Mouse (Mus musculus): ENCODE data around the gene Slc9a5. TPM values are rescaled to one million over a fixed set of nuclear protein-coding genes. Genes with fewer than 3 reads are reported as not detected.
A peak's percentile ranks its signal among the peaks of the same experiment; 100 is the strongest.

The Slc9a5 gene
- 1 to 10 TPM; 1.5 to 2.6 TPM for total RNA-seq (2021)
- long read RNA-seq, experiment 1, partial matches to known transcripts, result 0 of 1 reads
- long read RNA-seq, experiment 1, other reads (novel, unspliced or antisense), result 1 of 1 reads
- long read RNA-seq, experiment 2, partial matches to known transcripts, result 1 of 2 reads
- long read RNA-seq, experiment 2, other reads (novel, unspliced or antisense), result 1 of 2 reads

GRCm38 (mm10) chr8:105348450-105349095 is at the start of gene Slc9a5:
TSS of gene Slc9a5 (plus strand) at chr8:105348843.
- peak; percentile 61 for DNase-seq

DNA sequence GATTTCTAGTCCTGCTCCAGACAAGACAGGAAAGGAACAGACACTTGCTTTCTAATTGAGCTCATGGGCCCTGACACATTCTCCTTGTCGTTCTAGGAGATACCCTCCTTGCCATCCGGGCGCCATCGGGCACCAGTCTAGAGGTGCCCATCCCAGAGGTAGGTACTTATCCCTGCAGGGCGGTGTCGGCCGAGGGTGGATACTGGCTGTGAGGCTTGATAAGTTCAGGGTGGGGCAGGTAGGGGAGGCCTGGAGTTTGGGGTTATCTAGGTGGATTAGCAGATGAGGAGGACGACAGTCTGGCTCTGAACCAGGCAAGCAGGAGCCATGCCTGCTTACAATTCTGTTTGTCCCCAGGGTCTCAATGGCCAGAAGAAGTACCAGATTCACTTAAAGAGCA is 48.7 kb upstream of the Slc9a5 start:
- DNase-seq, result no peak

GRCm38 (mm10) chr8:105303396-105303795 is 45.2 kb upstream of the Slc9a5 start:
- DNase-seq, result no peak

DNA sequence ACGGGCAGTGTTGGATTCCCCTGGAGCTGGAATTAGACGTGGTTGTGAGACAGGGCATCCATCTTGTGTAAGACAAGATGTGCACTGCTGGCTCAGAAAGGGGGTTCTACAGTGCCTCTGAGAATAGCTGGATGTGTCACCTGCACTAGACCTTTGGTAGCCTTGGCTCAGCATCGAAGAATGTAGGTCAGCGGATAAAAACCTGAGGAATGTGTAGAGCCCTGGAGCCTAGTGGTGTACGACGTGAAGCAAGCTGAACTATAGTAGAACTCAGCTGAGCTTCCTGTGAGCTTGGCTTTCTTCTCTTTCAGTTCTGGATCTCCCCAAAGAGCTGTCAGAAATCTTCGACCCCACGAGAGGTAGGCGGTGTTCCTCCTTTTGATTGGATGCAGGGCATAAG is 44.8 kb upstream of the Slc9a5 start:
- DNase-seq, result no peak

DNA sequence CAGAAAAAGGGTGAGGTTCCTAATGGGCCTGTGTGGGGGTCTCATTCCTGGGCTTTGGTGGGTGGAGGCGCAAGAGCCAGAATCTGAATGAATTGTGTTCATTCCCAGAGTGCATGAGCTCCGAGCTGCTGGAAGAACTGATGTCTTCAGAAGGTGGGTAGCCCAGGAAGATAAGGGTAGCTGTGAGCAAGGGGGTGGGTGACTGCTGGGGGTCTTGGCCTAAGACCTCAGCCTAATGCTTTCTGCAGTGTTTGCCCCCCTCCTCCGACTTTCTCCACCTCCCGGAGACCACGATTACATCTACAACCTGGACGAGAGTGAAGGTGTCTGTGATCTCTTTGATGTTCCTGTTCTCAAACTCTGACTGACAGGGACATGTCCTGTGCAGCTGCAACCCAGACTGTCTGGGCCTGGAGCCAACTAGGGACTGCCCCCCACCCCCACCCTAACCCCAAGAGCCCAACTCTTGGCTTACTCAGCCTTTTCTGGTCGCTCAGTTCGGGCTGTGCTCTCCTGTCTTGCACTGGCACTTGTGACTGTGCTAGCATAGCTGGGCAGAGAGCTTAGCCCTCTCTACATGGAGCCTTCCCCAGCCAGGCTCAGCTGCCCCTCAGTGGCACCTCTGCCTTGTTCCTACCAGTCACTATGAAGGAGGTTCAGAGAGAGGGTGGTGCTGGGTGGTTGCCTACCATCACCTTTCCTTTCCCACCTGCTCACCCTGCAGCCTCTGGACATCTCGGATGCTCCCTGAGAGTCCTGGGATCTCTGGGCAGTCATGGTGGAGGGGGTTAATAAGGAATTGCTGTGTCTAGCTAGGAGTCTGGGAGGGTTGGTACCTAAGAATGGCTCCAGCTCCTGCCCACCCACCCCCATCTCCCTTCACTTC is 44.1 kb upstream of the Slc9a5 start:
- peak; percentile 32 for DNase-seq

DNA sequence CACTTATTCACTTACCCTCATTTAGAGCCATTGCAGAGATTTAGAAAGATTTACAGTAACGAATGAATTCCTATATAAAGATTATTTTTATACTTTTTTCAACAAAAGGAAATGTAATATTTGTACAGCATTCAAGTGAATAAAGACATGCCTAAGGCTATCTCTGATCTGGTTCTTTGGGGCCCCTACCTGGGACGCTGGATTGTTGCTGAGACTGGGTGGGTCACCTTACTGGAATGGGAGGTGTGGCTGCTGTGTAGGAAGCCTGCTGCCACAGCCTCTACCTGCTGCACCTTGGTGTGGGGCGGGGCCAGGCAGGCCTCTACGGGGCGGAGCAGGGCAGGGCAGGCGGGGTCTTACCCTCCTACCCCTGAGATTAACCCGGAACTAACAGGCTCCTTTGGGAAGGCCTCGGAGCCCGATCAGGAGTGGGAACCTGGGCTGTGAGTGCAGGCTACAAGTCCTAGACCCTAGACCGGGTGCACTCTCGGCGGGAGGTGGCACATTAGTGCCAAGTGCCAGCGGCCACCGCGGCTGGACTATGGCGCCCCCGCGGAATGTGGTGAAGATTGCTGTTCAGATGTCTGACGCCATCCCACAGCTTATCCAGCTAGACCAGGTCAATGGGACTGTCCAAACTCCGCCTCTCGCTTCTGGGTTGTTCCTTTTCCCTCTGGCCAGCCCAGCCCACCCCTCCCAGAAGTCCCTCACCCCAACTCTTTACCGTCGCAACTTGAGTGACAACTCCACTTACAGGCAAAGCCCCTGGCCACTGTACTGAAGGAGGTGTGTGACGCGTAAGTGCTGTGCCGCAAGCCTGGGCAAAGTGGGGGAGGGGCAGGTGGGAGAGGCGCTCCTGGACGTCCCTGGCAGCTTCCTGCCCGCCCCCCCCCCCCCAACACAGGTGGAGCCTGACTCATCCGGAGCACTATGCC is 43.2 kb upstream of the Slc9a5 start, which contains the start of gene Elmo3:
TSS of gene Elmo3 (plus strand) at position 391 of the 935 bp plus-strand sequence.
- peak; percentile 74 for DNase-seq

DNA sequence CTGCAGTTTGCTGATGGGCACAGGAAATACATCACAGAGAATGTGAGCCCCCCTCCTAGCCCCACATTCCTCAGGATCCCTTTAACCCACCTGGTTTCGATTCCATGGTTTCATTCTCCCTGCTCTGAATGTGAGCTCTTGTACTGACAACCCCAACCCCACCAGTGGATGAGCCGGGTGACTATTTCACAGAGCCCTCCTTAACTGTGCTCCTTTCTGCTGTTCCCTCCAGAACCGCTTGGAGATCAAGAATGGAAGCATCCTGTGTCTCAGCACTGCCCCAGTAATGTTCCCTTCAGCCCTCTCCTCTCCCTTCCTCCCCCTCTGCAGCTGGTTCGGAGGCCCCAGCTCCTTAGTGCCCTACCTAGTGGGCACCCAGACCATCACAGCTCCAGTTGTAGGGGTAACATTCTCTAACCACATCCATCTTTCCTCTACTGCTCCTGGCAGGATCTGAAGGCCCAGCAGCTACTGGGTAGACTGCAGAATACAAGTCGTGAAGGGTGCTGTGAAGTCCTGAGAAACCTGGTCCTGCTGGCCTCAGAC is 42.4 kb upstream of the Slc9a5 start:
- DNase-seq, result no peak

GRCm38 (mm10) chr8:105307670-105308069 is 41.0 kb upstream of the Slc9a5 start:
- no peak for DNase-seq

- no peak for DNase-seq
Observed at GRCm38 (mm10) chr8:105308428-105308827, 40.2 kb upstream of the Slc9a5 start.

DNA sequence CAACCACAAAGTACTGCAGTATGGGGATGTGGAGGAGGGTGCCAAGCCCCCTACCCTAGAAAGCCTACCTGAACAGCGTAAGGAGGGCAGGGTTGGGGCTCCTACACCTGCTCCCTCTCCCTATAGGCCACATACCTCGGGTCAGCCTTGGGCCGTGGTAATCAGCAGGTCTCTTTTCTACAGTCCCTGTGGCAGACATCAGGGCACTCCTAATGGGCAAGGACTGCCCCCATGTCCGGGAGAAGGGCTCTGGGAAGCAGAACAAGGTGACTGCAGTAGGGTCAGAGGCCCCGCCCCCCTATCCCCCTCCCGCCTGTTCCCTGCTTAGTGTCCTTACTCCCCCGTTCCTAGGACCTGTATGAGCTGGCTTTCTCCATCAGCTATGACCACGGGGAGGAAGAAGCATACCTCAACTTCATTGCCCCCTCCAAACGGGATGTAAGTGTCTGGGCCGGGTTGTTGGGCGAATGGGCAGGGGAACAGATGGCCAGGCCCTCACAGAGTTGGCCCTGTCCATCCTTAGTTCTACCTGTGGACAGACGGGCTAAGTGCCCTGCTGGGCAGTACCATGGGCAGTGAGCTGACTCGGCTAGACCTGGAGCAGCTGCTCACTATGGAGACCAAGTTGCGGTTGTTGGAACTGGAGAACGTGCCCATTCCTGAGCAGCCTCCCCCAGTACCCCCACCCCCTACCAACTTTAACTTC is 39.3 kb upstream of the Slc9a5 start:
- no peak for DNase-seq

DNA sequence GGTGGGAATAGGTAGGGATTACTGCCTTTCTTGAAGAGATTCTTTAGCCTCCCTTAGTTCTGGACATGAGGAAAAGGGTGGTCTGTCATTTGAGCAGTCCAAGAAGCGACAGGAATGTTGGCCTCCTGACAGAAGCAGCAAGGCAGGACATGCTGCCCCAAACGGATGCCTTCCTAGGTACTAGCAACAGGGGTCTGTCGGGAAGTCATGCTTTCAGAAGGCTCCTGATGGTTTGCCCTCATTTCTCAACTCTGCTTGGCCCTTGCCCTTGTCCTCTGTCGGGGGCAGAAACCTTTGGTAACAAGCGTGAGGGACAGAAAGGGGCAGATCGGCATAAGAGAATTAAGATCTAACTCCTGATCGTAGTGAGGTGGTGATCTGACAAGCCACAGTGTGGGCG is 38.5 kb upstream of the Slc9a5 start:
- DNase-seq, result no peak

- no peak for DNase-seq
Observed at GRCm38 (mm10) chr8:105311718-105312117, 36.9 kb upstream of the Slc9a5 start.

- no peak for DNase-seq
Observed at GRCm38 (mm10) chr8:105312891-105313481, 35.7 kb upstream of the Slc9a5 start.

GRCm38 (mm10) chr8:105313622-105314402 is 34.8 kb upstream of the Slc9a5 start:
- no peak for DNase-seq

DNA sequence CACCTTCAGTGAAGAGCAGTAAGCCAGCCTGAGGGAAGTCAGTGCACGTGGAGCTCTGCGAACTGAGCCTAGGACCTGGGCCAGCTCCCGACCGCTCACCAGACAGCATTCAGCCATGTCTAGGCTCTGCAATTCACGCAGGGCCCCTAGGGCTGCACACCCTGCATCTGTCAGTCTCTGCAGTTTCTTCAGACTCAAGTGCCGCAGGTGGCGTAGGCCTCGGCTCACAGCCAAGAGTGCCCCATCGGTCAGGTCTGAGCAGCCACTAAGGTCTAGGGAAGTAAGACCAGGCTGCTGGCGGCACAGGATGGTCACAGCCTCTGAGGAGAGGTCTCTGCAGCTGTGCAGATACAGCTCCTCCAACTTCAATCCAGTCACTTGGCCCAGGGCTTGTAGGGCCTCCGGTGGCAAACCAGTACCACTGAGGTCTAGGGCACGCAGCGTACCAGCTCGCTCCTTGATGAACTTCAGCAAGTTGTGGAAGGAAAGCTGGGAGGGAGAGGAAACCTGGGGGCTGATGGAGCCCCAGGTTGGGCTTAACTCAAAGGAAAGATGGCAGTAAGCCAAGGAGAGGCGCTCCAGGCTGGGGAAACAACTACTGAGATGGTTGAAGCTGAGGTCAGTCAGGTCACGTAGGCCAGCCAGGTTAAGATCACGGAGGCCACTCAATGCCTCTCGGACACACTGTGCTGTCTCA is 33.4 kb upstream of the Slc9a5 start:
- DNase-seq, result no peak

GRCm38 (mm10) chr8:105317941-105318340 is 30.7 kb upstream of the Slc9a5 start:
- DNase-seq, result peak; percentile 26

DNA sequence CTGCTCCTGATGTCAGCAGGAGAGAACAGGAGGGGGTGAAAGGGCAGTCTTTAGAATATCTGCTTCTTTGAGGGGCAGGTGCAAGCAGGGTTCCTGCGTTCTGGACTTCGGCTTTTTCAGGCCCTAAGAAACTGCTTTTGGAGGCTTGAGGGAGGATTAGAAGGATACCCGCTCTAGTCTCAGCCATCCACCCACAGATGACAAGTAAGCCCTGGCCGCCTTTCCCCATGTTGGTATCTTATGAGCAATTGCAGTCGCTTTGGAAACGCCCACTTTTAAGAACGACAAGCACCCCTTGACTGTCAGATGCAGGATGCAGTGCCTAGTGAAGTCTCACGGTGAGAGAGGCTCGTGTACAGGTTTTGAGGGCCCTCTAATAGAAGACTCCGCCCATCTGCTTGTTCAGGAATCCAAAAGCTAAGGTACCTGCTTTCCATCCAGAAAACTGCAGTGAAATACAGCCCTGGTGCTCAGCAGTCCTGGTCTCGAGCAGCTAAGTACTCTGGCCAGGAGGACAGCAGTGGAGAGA is 29.9 kb upstream of the Slc9a5 start:
- DNase-seq, result no peak

DNA sequence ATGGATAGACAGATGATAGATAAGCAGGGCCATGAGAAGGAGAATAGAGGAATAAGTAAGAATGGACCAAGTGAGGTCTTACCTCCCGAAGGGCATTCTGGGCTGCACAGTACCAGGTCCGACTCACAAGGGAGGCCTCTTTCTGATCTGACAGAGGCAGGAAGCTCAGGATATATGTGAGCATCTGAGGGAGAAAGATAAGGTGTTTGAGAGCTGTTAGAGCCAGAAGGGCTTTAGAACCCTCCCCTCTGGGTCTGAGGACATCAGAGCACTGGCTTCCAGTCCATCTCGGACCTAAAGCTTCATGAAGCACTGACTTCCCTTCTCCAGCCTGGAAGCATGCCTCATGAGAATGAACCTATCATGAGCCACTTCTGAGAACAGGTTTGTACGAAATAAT is 25.5 kb upstream of the Slc9a5 start:
- no peak for DNase-seq

- DNase-seq, result peak; percentile 45
Observed at GRCm38 (mm10) chr8:105325641-105326093, 23.0 kb upstream of the Slc9a5 start.
